Mouse (Mus musculus): ENCODE data around the gene Tspan2.

Tspan2 gene

GRCm38 (mm10) chr3:102763713-102764400, 29.5 kb downstream of the Tspan2 start:
- in situ Hi-C loops (cut with MboI) = no loop called here

- in situ Hi-C loops (cut with MboI) = no loop called here
These were observed 30.5 kb downstream of the Tspan2 start for GRCm38 (mm10) chr3:102764850-102765249.

GRCm38 (mm10) chr3:102773018-102773417, 38.7 kb downstream of the Tspan2 start:
- in situ Hi-C loops (cut with MboI) = no loop called here

- in situ Hi-C loops (cut with MboI) = no loop called here
These were observed 48.3 kb downstream of the Tspan2 start, which contains the start of gene Tshb for GRCm38 (mm10) chr3:102782618-102783017. Tshb (minus strand) TSS chr3:102782718.

GRCm38 (mm10) chr3:102787369-102787768, 53.0 kb downstream of the Tspan2 start:
- in situ Hi-C loops (cut with MboI) = no loop called here

- in situ Hi-C loops (cut with MboI) = loop anchor here (5.0 kb wide), 1 partner anchor 87 kb away; no protein-coding TSS in a partner anchor
These were observed 69.6 kb downstream of the Tspan2 start for GRCm38 (mm10) chr3:102803937-102804336.

- in situ Hi-C loops (cut with MboI) = no loop called here
These were observed 108.1 kb downstream of the Tspan2 start for GRCm38 (mm10) chr3:102842386-102842785.

GRCm38 (mm10) chr3:102848661-102849060, 114.3 kb downstream of the Tspan2 start:
- in situ Hi-C loops (cut with MboI) = no loop called here

Measured in mature B cell (primary cell).